Mouse (Mus musculus): ENCODE results near the gene Ttc39a. TPM values are rescaled to one million over a fixed set of nuclear protein-coding genes. Genes with fewer than 3 reads are reported as not detected.
A peak's percentile ranks its signal among the peaks of the same experiment; 100 is the strongest.

Gene Ttc39a
- polyA plus RNA-seq, 1 experiment, result 1.3 TPM

GRCm38 (mm10) chr4:109475577-109476553, 69.4 kb downstream of the Ttc39a start:
- peak overlapping the region; percentile 85 for H3K4me3 ChIP-seq (ENCODE audit: insufficient read depth, low read length)
- no peak for TF ChIP-seq POLR2A (IDR thresholded peaks at IDR 0.05; ENCODE audit: borderline replicate concordance, low read depth, low read length)
- peak overlapping the region; percentile 64 for H3K27ac ChIP-seq (ENCODE audit: insufficient read depth, low read depth, low read length)
- peaks cover 19% of the 10 kb centered on the region for H3K4me1 ChIP-seq (ENCODE audit: control insufficient read depth, insufficient read depth, low read length)

DNA sequence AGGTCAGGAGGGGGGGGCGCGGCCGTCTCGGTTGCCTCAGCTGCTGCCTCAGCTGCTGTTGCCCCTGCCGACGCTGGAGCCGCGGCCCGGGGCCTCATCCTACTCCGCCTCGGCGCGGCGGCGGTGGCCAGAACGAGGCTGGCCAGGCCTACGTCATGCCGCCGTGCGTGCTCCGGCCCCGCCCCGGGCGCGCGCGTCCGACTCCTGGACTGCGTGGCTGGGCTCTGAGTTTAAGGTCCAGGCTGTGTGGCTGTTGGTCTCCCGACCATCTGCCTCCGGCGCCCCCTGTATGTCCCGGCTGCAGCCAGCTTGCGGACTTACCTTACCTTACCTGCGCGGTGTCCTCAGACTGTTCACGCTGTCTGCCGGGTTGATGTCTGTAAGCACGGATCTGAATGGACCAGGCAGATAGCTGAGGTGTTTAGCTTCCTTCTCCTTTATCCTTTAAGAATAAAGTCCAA, 70.2 kb downstream of the Ttc39a start:
- H3K4me1 ChIP-seq (ENCODE audit: control insufficient read depth, insufficient read depth, low read length), result peaks cover 18% of the 10 kb centered on the region
- TF ChIP-seq POLR2A (IDR thresholded peaks at IDR 0.05; ENCODE audit: borderline replicate concordance, low read depth, low read length) (no peak), CTCF (IDR thresholded peaks at IDR 0.05; ENCODE audit: low read depth, low read length) (no peak)
- peak overlapping the region; percentile 64 for H3K27ac ChIP-seq (ENCODE audit: insufficient read depth, low read depth, low read length)
- peak overlapping the region; percentile 85 for H3K4me3 ChIP-seq (ENCODE audit: insufficient read depth, low read length)

DNA sequence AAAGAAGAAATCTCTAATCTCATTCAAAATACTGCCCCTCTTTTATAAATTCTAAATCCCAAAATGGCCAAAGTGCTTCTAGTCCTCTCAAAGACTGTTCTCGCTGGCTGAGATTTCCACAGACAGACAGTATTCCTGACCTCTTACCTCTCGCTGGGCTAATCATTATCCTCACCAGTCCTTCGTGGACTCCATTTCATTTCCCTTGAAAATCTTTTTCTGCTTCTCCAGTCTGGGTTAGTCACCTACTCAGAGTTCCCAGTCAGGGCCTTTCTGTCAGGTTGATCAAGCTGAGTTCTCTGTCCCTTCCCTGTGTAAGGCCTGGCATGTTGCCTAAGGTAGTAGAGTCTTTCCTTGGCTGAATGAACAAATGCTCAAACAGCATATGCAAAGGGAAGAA, 71.0 kb downstream of the Ttc39a start:
- H3K4me3 ChIP-seq (ENCODE audit: insufficient read depth, low read length), result no peak overlapping the region
- TF ChIP-seq POLR2A (IDR thresholded peaks at IDR 0.05; ENCODE audit: borderline replicate concordance, low read depth, low read length) (no peak), CTCF (IDR thresholded peaks at IDR 0.05; ENCODE audit: low read depth, low read length) (no peak)
- H3K4me1 ChIP-seq (ENCODE audit: control insufficient read depth, insufficient read depth, low read length), result peaks cover 14% of the 10 kb centered on the region
- no peak overlapping the region for H3K27ac ChIP-seq (ENCODE audit: insufficient read depth, low read depth, low read length)

DNA sequence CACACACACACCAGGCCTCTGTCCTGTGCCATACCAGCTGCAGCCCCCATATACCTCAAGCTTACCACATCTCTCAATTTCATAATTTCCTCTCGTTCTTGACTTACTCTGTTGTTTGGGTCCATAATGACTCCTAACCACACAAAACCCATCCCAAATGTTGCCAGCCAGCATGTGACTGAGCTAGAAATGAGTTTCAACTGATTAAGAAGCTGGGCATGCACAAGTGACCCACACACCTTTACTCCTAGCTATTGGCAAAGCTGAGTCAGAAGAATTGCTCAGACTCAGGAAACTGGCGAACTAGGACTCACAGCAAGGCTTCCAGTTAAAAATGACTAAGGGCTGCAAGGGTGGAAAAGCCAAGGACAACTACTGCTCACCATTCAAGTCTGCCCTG, 75.0 kb downstream of the Ttc39a start:
- peaks cover 4% of the 10 kb centered on the region; the same call in 1 of the 2 replicates for H3K4me1 ChIP-seq (ENCODE audit: control insufficient read depth, insufficient read depth, low read length)
- H3K27ac ChIP-seq (ENCODE audit: insufficient read depth, low read depth, low read length), result no peak overlapping the region
- TF ChIP-seq POLR2A (IDR thresholded peaks at IDR 0.05; ENCODE audit: borderline replicate concordance, low read depth, low read length) (no peak), CTCF (IDR thresholded peaks at IDR 0.05; ENCODE audit: low read depth, low read length) (no peak)
- no peak overlapping the region for H3K4me3 ChIP-seq (ENCODE audit: insufficient read depth, low read length)

GRCm38 (mm10) chr4:109482701-109483100, 76.3 kb downstream of the Ttc39a start:
- no peak overlapping the region for H3K27ac ChIP-seq (ENCODE audit: insufficient read depth, low read depth, low read length)
- no peak for TF ChIP-seq CTCF (IDR thresholded peaks at IDR 0.05; ENCODE audit: low read depth, low read length)
- TF ChIP-seq POLR2A (IDR thresholded peaks at IDR 0.05; ENCODE audit: borderline replicate concordance, low read depth, low read length), result no peak

GRCm38 (mm10) chr4:109484621-109485020, 78.2 kb downstream of the Ttc39a start, which contains the start of gene Rnf11:
Gene Rnf11, minus strand, starts transcription at chr4:109484728.
- Histone ChIP-seq H3K4me3 (ENCODE audit: insufficient read depth, low read length) (no peak within 1 kb of the TSS), H3K27ac (ENCODE audit: insufficient read depth, low read depth, low read length) (no peak within 1 kb of the TSS), H3K4me1 (ENCODE audit: control insufficient read depth, insufficient read depth, low read length) (peaks cover 4% of the 10 kb centered on the region; the same call in 1 of the 2 replicates)
- TF ChIP-seq CTCF (IDR thresholded peaks at IDR 0.05; ENCODE audit: low read depth, low read length), result no peak
- TF ChIP-seq POLR2A (IDR thresholded peaks at IDR 0.05; ENCODE audit: borderline replicate concordance, low read depth, low read length), result no peak

More at GRCm38 (mm10) chr4:109482701-109483100, 76.3 kb downstream of the Ttc39a start:
- Histone ChIP-seq H3K4me1 (ENCODE audit: control insufficient read depth, insufficient read depth, low read length) (peaks cover 4% of the 10 kb centered on the region; the same call in 1 of the 2 replicates), H3K4me3 (ENCODE audit: insufficient read depth, low read length) (no peak overlapping the region)

DNA sequence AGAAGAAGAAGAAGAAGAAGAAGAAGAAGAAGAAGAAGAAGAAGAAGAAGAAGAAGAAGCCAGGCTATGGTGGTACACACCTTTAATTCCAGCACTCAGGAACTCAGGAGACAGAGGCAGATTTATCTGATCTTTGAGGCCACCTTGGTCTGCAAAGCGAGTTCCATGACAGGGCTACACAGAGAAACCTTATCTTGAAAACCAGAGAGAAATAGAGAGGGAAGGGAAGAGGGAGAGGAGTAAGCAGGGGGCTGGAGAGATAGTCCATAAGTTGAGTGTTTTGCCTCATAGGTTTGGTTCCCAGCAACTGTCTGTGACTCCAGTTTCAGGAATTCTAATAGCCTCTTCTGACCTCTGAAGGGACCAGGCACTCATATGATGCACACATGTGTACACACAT, 82.4 kb downstream of the Ttc39a start:
- Histone ChIP-seq H3K4me1 (ENCODE audit: control insufficient read depth, insufficient read depth, low read length) (peaks cover 5% of the 10 kb centered on the region; the same call in 1 of the 2 replicates), H3K4me3 (ENCODE audit: insufficient read depth, low read length) (no peak overlapping the region), H3K27ac (ENCODE audit: insufficient read depth, low read depth, low read length) (no peak overlapping the region)
- no peak for TF ChIP-seq CTCF (IDR thresholded peaks at IDR 0.05; ENCODE audit: low read depth, low read length)
- TF ChIP-seq POLR2A (IDR thresholded peaks at IDR 0.05; ENCODE audit: borderline replicate concordance, low read depth, low read length), result no peak

- Histone ChIP-seq H3K4me1 (ENCODE audit: control insufficient read depth, insufficient read depth, low read length) (peaks cover 3% of the 10 kb centered on the region; the same call in 1 of the 2 replicates), H3K27ac (ENCODE audit: insufficient read depth, low read depth, low read length) (no peak overlapping the region), H3K4me3 (ENCODE audit: insufficient read depth, low read length) (no peak overlapping the region)
- TF ChIP-seq POLR2A (IDR thresholded peaks at IDR 0.05; ENCODE audit: borderline replicate concordance, low read depth, low read length) (no peak), CTCF (IDR thresholded peaks at IDR 0.05; ENCODE audit: low read depth, low read length) (no peak)
Observed at GRCm38 (mm10) chr4:109493581-109493980, 87.2 kb downstream of the Ttc39a start.

Other genes with a start within 250 kb of the Ttc39a start
- gene Osbpl9, start 204.4 kb upstream of the Ttc39a start, polyA plus RNA-seq (2012; ENCODE audit: insufficient read depth, insufficient read length, missing spikeins), result 133 and 157 TPM in 2 replicates
- gene Calr4, start 172.1 kb upstream of the Ttc39a start, polyA plus RNA-seq (2012; ENCODE audit: insufficient read depth, insufficient read length, missing spikeins), result 0.34 TPM in 1 of 2 replicates, not detected in the other
- 137 and 156 TPM in 2 replicates for gene Eps15, start 126.4 kb upstream of the Ttc39a start, polyA plus RNA-seq (2012; ENCODE audit: insufficient read depth, insufficient read length, missing spikeins)
- gene Rnf11, start 78.1 kb downstream of the Ttc39a start, polyA plus RNA-seq (2012; ENCODE audit: insufficient read depth, insufficient read length, missing spikeins), result 47.8 and 54.0 TPM in 2 replicates
- not detected in 2 replicates for gene 4930522H14Rik, start 124.7 kb downstream of the Ttc39a start, polyA plus RNA-seq (2012; ENCODE audit: insufficient read depth, insufficient read length, missing spikeins)

All from bone marrow macrophage, adult 2 months (primary cell).